Mouse (Mus musculus) myocyte (in vitro differentiated cells): ENCODE measurements around the gene Mavs.
A peak's percentile ranks its signal among the peaks of the same experiment; 100 is the strongest.

Source experiments
- CEBPB ChIP-seq: IDR thresholded peaks from 2 replicates; pipeline ENCODE4 v1.6.1; 2011; ENCODE audit warnings: mild to moderate bottlenecking, moderate library complexity; ENCODE audit not compliant: poor library complexity, insufficient read depth, severe bottlenecking
- E2F4 ChIP-seq: IDR thresholded peaks from one replicate; pipeline ENCODE4 v1.6.1; 2011; ENCODE audit warnings: mild to moderate bottlenecking, control low read depth, moderate library complexity; ENCODE audit not compliant: insufficient read depth
- MYOG ChIP-seq, 3 experiments: IDR thresholded peaks; one replicate each; pipeline ENCODE4 v1.6.1; 2011; ENCODE audit warnings: control low read depth in 2 of 3, low read depth in 2 of 3, mild to moderate bottlenecking in 2 of 3; ENCODE audit not compliant: insufficient read length in 2 of 3, control insufficient read depth in 1 of 3, insufficient read depth in 1 of 3
- POLR2A ChIP-seq: IDR thresholded peaks from one replicate; pipeline ENCODE4 v1.6.1; 2011; ENCODE audit warnings: low read depth, mild to moderate bottlenecking, control low read depth, moderate library complexity; ENCODE audit not compliant: insufficient read length
- POLR2AphosphoS2 ChIP-seq: IDR thresholded peaks from one replicate; pipeline ENCODE4 v1.6.1; 2011; ENCODE audit warnings: low read depth, control low read depth; ENCODE audit not compliant: insufficient read length
- SRF ChIP-seq: IDR thresholded peaks from one replicate; pipeline ENCODE4 v1.6.1; 2011; ENCODE audit warnings: low read depth; ENCODE audit not compliant: control insufficient read depth, insufficient read length
- TCF12 ChIP-seq: IDR thresholded peaks from one replicate; pipeline ENCODE4 v1.6.1; 2011; ENCODE audit warnings: mild to moderate bottlenecking, control low read depth; ENCODE audit not compliant: poor library complexity, insufficient read depth, severe bottlenecking
- TCF3 ChIP-seq: IDR thresholded peaks from one replicate; pipeline ENCODE4 v1.6.1; 2011; ENCODE audit warnings: low read depth, control low read depth; ENCODE audit not compliant: insufficient read length
- USF1 ChIP-seq: IDR thresholded peaks from one replicate; pipeline ENCODE4 v1.6.1; 2011; ENCODE audit warnings: low read depth, mild to moderate bottlenecking, control low read depth, moderate library complexity

- TF ChIP-seq POLR2A = peak; percentile 89
- no peak for TF ChIP-seq TCF12
- TF ChIP-seq POLR2AphosphoS2 = peak; percentile 91
- TF ChIP-seq E2F4 = no peak
- peak in 1 of 3 experiments; percentile 23 for TF ChIP-seq MYOG (IDR thresholded peaks at IDR 0.05; ENCODE audit: control insufficient read depth in 1 of 3, insufficient read depth in 1 of 3, insufficient read length in 2 of 3, low read depth in 2 of 3)
- TF ChIP-seq USF1 = no peak
- no peak for TF ChIP-seq TCF3
- TF ChIP-seq CEBPB = 0 out of 2 replicates have a peak, but pooled peaks have one; percentile 42
- peak; percentile 79 for TF ChIP-seq SRF
Measured at GRCm38 (mm10) chr2:131209969-131210792, 23.7 kb upstream of the Mavs start.
